Mouse (Mus musculus): ENCODE data around the gene Ros1. TPM values are rescaled to one million over a fixed set of nuclear protein-coding genes. Genes with fewer than 3 reads are reported as not detected.

The Ros1 gene
- polyA plus RNA-seq, 1 experiment from 2014 or later: not detected

- Histone ChIP-seq H3K36me3 (ENCODE audit: control insufficient read depth, insufficient read depth, low read length) (no peaks in the 10 kb centered on the region), H3K27me3 (ENCODE audit: control insufficient read depth, insufficient read depth, low read length) (no peaks in the 10 kb centered on the region), H3K4me1 (ENCODE audit: control insufficient read depth, insufficient read depth, low read length) (no peaks in the 10 kb centered on the region), H3K9me3 (ENCODE audit: control insufficient read depth, low read length) (no peaks in the 10 kb centered on the region), H3K4me2 (ENCODE audit: low read depth) (no peak overlapping the region), H3K4me3 (ENCODE audit: low read depth, low read length) (no peak overlapping the region), H3K27ac (ENCODE audit: low read depth, low read length) (no peak overlapping the region), H3K9ac (ENCODE audit: low read length) (no peak overlapping the region)
- ATAC-seq (ENCODE audit: insufficient read depth, low FRiP score, low TSS enrichment) (peak; percentile 73), DNase-seq (ENCODE audit: low spot score) (peak; percentile 20)
- WGBS: 47% methylated on average over 4 of the region's 4 CpGs
Observed at GRCm38 (mm10) chr10:52106164-52106757, 88.8 kb downstream of the Ros1 start.

- no peak for ATAC-seq (ENCODE audit: insufficient read depth, low FRiP score, low TSS enrichment)
- Histone ChIP-seq H3K4me3 (ENCODE audit: low read depth, low read length) (no peak overlapping the region), H3K27me3 (ENCODE audit: control insufficient read depth, insufficient read depth, low read length) (no peaks in the 10 kb centered on the region)
Observed at GRCm38 (mm10) chr10:52101273-52101672, 93.8 kb downstream of the Ros1 start.

GRCm38 (mm10) chr10:52092181-52092580 is 102.9 kb downstream of the Ros1 start:
- 86% methylated on average over 4 of the region's 4 CpGs for WGBS
- Histone ChIP-seq H3K27me3 (ENCODE audit: control insufficient read depth, insufficient read depth, low read length) (no peaks in the 10 kb centered on the region), H3K4me3 (ENCODE audit: low read depth, low read length) (no peak overlapping the region), H3K9ac (ENCODE audit: low read length) (no peak overlapping the region), H3K27ac (ENCODE audit: low read depth, low read length) (no peak overlapping the region), H3K36me3 (ENCODE audit: control insufficient read depth, insufficient read depth, low read length) (no peaks in the 10 kb centered on the region), H3K4me2 (ENCODE audit: low read depth) (no peak overlapping the region), H3K4me1 (ENCODE audit: control insufficient read depth, insufficient read depth, low read length) (no peaks in the 10 kb centered on the region), H3K9me3 (ENCODE audit: control insufficient read depth, low read length) (no peaks in the 10 kb centered on the region)
- ATAC-seq (ENCODE audit: insufficient read depth, low FRiP score, low TSS enrichment) (no peak), DNase-seq (ENCODE audit: low spot score) (no peak)

More at GRCm38 (mm10) chr10:52101273-52101672, 93.8 kb downstream of the Ros1 start:
- no peak for DNase-seq (ENCODE audit: low spot score)
- Histone ChIP-seq H3K36me3 (ENCODE audit: control insufficient read depth, insufficient read depth, low read length) (no peaks in the 10 kb centered on the region), H3K27ac (ENCODE audit: low read depth, low read length) (no peak overlapping the region), H3K9me3 (ENCODE audit: control insufficient read depth, low read length) (no peaks in the 10 kb centered on the region), H3K4me2 (ENCODE audit: low read depth) (no peak overlapping the region), H3K9ac (ENCODE audit: low read length) (no peak overlapping the region), H3K4me1 (ENCODE audit: control insufficient read depth, insufficient read depth, low read length) (no peaks in the 10 kb centered on the region)
- WGBS: 71% methylated on average over 1 of the region's 1 CpGs

- Histone ChIP-seq H3K9ac (ENCODE audit: low read length) (no peak overlapping the region), H3K36me3 (ENCODE audit: control insufficient read depth, insufficient read depth, low read length) (no peaks in the 10 kb centered on the region), H3K27ac (ENCODE audit: low read depth, low read length) (no peak overlapping the region), H3K4me1 (ENCODE audit: control insufficient read depth, insufficient read depth, low read length) (no peaks in the 10 kb centered on the region), H3K27me3 (ENCODE audit: control insufficient read depth, insufficient read depth, low read length) (no peaks in the 10 kb centered on the region), H3K4me3 (ENCODE audit: low read depth, low read length) (no peak overlapping the region), H3K4me2 (ENCODE audit: low read depth) (no peak overlapping the region), H3K9me3 (ENCODE audit: control insufficient read depth, low read length) (no peaks in the 10 kb centered on the region)
- 89% methylated on average over 6 of the region's 6 CpGs for WGBS
- DNase-seq (ENCODE audit: low spot score) (no peak), ATAC-seq (ENCODE audit: insufficient read depth, low FRiP score, low TSS enrichment) (no peak)
Observed at GRCm38 (mm10) chr10:52086681-52087080, 108.4 kb downstream of the Ros1 start.

- ATAC-seq (ENCODE audit: insufficient read depth, low FRiP score, low TSS enrichment): no peak; the same call in 1 of the 2 replicates
Observed at GRCm38 (mm10) chr10:52072482-52072881, 122.6 kb downstream of the Ros1 start.

GRCm38 (mm10) chr10:52048287-52048686 is 146.8 kb downstream of the Ros1 start:
- Histone ChIP-seq H3K4me3 (ENCODE audit: low read depth, low read length) (no peak overlapping the region), H3K4me1 (ENCODE audit: control insufficient read depth, insufficient read depth, low read length) (no peaks in the 10 kb centered on the region), H3K9me3 (ENCODE audit: control insufficient read depth, low read length) (no peaks in the 10 kb centered on the region), H3K27me3 (ENCODE audit: control insufficient read depth, insufficient read depth, low read length) (no peaks in the 10 kb centered on the region), H3K9ac (ENCODE audit: low read length) (no peak overlapping the region), H3K27ac (ENCODE audit: low read depth, low read length) (no peak overlapping the region), H3K36me3 (ENCODE audit: control insufficient read depth, insufficient read depth, low read length) (no peaks in the 10 kb centered on the region), H3K4me2 (ENCODE audit: low read depth) (no peak overlapping the region)
- DNase-seq (ENCODE audit: low spot score): no peak
- no peak for ATAC-seq (ENCODE audit: insufficient read depth, low FRiP score, low TSS enrichment)
- 78% methylated on average over 3 of the region's 3 CpGs for WGBS

More at GRCm38 (mm10) chr10:52072482-52072881, 122.6 kb downstream of the Ros1 start:
- H3K4me1 ChIP-seq (ENCODE audit: control insufficient read depth, insufficient read depth, low read length): no peaks in the 10 kb centered on the region
- peak; percentile 58 for DNase-seq (ENCODE audit: low spot score)
- H3K27ac ChIP-seq (ENCODE audit: low read depth, low read length): no peak overlapping the region
- H3K36me3 ChIP-seq (ENCODE audit: control insufficient read depth, insufficient read depth, low read length): no peaks in the 10 kb centered on the region
- H3K4me2 ChIP-seq (ENCODE audit: low read depth): no peak overlapping the region
- no peak overlapping the region for H3K9ac ChIP-seq (ENCODE audit: low read length)
- no peak overlapping the region for H3K4me3 ChIP-seq (ENCODE audit: low read depth, low read length)
- H3K27me3 ChIP-seq (ENCODE audit: control insufficient read depth, insufficient read depth, low read length): no peaks in the 10 kb centered on the region
- no peaks in the 10 kb centered on the region for H3K9me3 ChIP-seq (ENCODE audit: control insufficient read depth, low read length)

- WGBS: 81% methylated on average over 5 of the region's 5 CpGs
- DNase-seq (ENCODE audit: low spot score) (no peak), ATAC-seq (ENCODE audit: insufficient read depth, low FRiP score, low TSS enrichment) (no peak)
- Histone ChIP-seq H3K4me3 (ENCODE audit: low read depth, low read length) (no peak overlapping the region), H3K27ac (ENCODE audit: low read depth, low read length) (no peak overlapping the region), H3K27me3 (ENCODE audit: control insufficient read depth, insufficient read depth, low read length) (no peaks in the 10 kb centered on the region), H3K9ac (ENCODE audit: low read length) (no peak overlapping the region), H3K36me3 (ENCODE audit: control insufficient read depth, insufficient read depth, low read length) (no peaks in the 10 kb centered on the region), H3K9me3 (ENCODE audit: control insufficient read depth, low read length) (no peaks in the 10 kb centered on the region), H3K4me2 (ENCODE audit: low read depth) (no peak overlapping the region), H3K4me1 (ENCODE audit: control insufficient read depth, insufficient read depth, low read length) (no peaks in the 10 kb centered on the region)
Observed at GRCm38 (mm10) chr10:52043086-52043485, 152.0 kb downstream of the Ros1 start.

GRCm38 (mm10) chr10:52039392-52039791 is 155.7 kb downstream of the Ros1 start:
- no peak overlapping the region for H3K9ac ChIP-seq (ENCODE audit: low read length)
- H3K4me1 ChIP-seq (ENCODE audit: control insufficient read depth, insufficient read depth, low read length): no peaks in the 10 kb centered on the region
- ATAC-seq (ENCODE audit: insufficient read depth, low FRiP score, low TSS enrichment) (no peak), DNase-seq (ENCODE audit: low spot score) (no peak)
- no peaks in the 10 kb centered on the region for H3K27me3 ChIP-seq (ENCODE audit: control insufficient read depth, insufficient read depth, low read length)
- H3K9me3 ChIP-seq (ENCODE audit: control insufficient read depth, low read length): no peaks in the 10 kb centered on the region
- no peak overlapping the region for H3K4me3 ChIP-seq (ENCODE audit: low read depth, low read length)
- WGBS: 89% methylated on average over 1 of the region's 1 CpGs
- no peak overlapping the region for H3K4me2 ChIP-seq (ENCODE audit: low read depth)
- no peaks in the 10 kb centered on the region for H3K36me3 ChIP-seq (ENCODE audit: control insufficient read depth, insufficient read depth, low read length)
- no peak overlapping the region for H3K27ac ChIP-seq (ENCODE audit: low read depth, low read length)

GRCm38 (mm10) chr10:52033729-52034128 is 161.3 kb downstream of the Ros1 start:
- no peak overlapping the region for H3K4me3 ChIP-seq (ENCODE audit: low read depth, low read length)

More at GRCm38 (mm10) chr10:52033729-52034128, 161.3 kb downstream of the Ros1 start:
- Histone ChIP-seq H3K9ac (ENCODE audit: low read length) (no peak overlapping the region), H3K27me3 (ENCODE audit: control insufficient read depth, insufficient read depth, low read length) (peaks cover 18% of the 10 kb centered on the region), H3K4me1 (ENCODE audit: control insufficient read depth, insufficient read depth, low read length) (peaks cover 3% of the 10 kb centered on the region; the same call in 1 of the 2 replicates), H3K27ac (ENCODE audit: low read depth, low read length) (no peak overlapping the region), H3K36me3 (ENCODE audit: control insufficient read depth, insufficient read depth, low read length) (no peaks in the 10 kb centered on the region), H3K9me3 (ENCODE audit: control insufficient read depth, low read length) (no peaks in the 10 kb centered on the region), H3K4me2 (ENCODE audit: low read depth) (no peak overlapping the region)
- ATAC-seq (ENCODE audit: insufficient read depth, low FRiP score, low TSS enrichment): no peak
- no peak for DNase-seq (ENCODE audit: low spot score)
